Mouse (Mus musculus) hindbrain, embryonic 11.5 days (tissue): ENCODE data around the gene Elavl3. TPM values are rescaled to one million over a fixed set of nuclear protein-coding genes. Genes with fewer than 3 reads are reported as not detected.

Experiments
- ATAC-seq: fragments of 200-750 bp; cut with Nextera tagmentation; 2 replicates; pipeline ENCODE4 v1.8.0; 2017; ENCODE audit warnings: mild to moderate bottlenecking, moderate TSS enrichment, moderate library complexity; ENCODE audit not compliant: low FRiP score
- DNase-seq: peaks from one replicate; pipeline ENCODE4 v3.0.0-alpha.2; 2015; ENCODE audit warnings: low spot score
- H3K27ac ChIP-seq: fragments of 300-500 bp; sonication (generic); 2 replicates; pipeline ENCODE4 v1.5.1; 2014; ENCODE audit warnings: mild to moderate bottlenecking, low read depth, low read length
- H3K27me3 ChIP-seq: fragments of 300-500 bp; sonication (generic); 2 replicates; pipeline ENCODE4 v1.6.1; 2014; ENCODE audit warnings: mild to moderate bottlenecking, low read length, moderate library complexity, mixed read lengths; ENCODE audit not compliant: control insufficient read depth, insufficient read depth
- H3K36me3 ChIP-seq: fragments of 300-500 bp; sonication (generic); 2 replicates; pipeline ENCODE4 v1.6.1; 2014; ENCODE audit warnings: mild to moderate bottlenecking, low read length, moderate library complexity, mixed read lengths; ENCODE audit not compliant: control insufficient read depth, insufficient read depth
- H3K4me1 ChIP-seq: fragments of 300-500 bp; sonication (generic); replicated peaks from 2 replicates; pipeline ENCODE4 v1.6.1; 2014; ENCODE audit warnings: low read length, mixed read lengths; ENCODE audit not compliant: control insufficient read depth, insufficient read depth
- H3K4me2 ChIP-seq: fragments of 300-500 bp; sonication (generic); replicated peaks from 2 replicates; pipeline ENCODE4 v1.6.1; 2014; ENCODE audit warnings: mild to moderate bottlenecking, low read depth, low read length
- H3K4me3 ChIP-seq: fragments of 300-500 bp; sonication (generic); 2 replicates; pipeline ENCODE4 v1.5.1; 2014; ENCODE audit warnings: low read depth, low read length
- H3K9ac ChIP-seq: fragments of 300-500 bp; sonication (generic); 2 replicates; pipeline ENCODE4 v1.6.1; 2014; ENCODE audit warnings: low read depth, low read length
- H3K9me3 ChIP-seq: fragments of 300-500 bp; sonication (generic); 2 replicates; pipeline ENCODE4 v1.6.1; 2016; ENCODE audit warnings: low read length; ENCODE audit not compliant: control insufficient read depth
- WGBS: fragments of 180-500 bp; shearing (Covaris S2); extraction: QIAGEN DNeasy Blood & Tissue Kit; methylation state at CpG from one replicate; pipeline ENCODE4 v1.1.7; 2014; 5-methylcytosine and 5-hydroxymethylcytosine counted together
- polyA plus RNA-seq: library from polyadenylated mRNA; unstranded; fragments of >200 nt; fragmentation: Nextera tagmentation; extraction: Ambion mirVana; gene quantifications from 2 replicates; pipeline ENCODE4 v1.2.1, GENCODE M21; 2014

The Elavl3 gene
- polyA plus RNA-seq, 1 experiment from 2014 or later = 85.2 TPM

- no peak for DNase-seq
- Histone ChIP-seq H3K4me2 (no peak overlapping the region), H3K27me3 (no peaks in the 10 kb centered on the region), H3K9ac (no peak overlapping the region), H3K4me3 (no peak overlapping the region), H3K9me3 (no peaks in the 10 kb centered on the region), H3K27ac (no peak overlapping the region), H3K36me3 (peaks cover 10% of the 10 kb centered on the region), H3K4me1 (peaks cover 2% of the 10 kb centered on the region; the same call in 1 of the 2 replicates)
- ATAC-seq = no peak
- whole genome bisulfite sequencing = 75% methylated on average over 5 of the region's 5 CpGs
Measured at GRCm38 (mm10) chr9:22067195-22067594, 15.4 kb upstream of the Elavl3 start.

GRCm38 (mm10) chr9:22066433-22066832 lies 14.6 kb upstream of the Elavl3 start:
- peak; percentile 63 for DNase-seq
- H3K36me3 ChIP-seq = peaks cover 10% of the 10 kb centered on the region
- H3K4me1 ChIP-seq = peaks cover 2% of the 10 kb centered on the region; the same call in 1 of the 2 replicates
- H3K4me3 ChIP-seq = no peak overlapping the region
- no peak overlapping the region for H3K9ac ChIP-seq
- H3K27ac ChIP-seq = no peak overlapping the region
- H3K27me3 ChIP-seq = no peaks in the 10 kb centered on the region
- WGBS = 69% methylated on average over 3 of the region's 3 CpGs
- H3K4me2 ChIP-seq = no peak overlapping the region
- H3K9me3 ChIP-seq = no peaks in the 10 kb centered on the region
- ATAC-seq = no peak

GRCm38 (mm10) chr9:22065642-22066041 lies 13.8 kb upstream of the Elavl3 start:
- Histone ChIP-seq H3K9ac (no peak overlapping the region), H3K9me3 (no peaks in the 10 kb centered on the region), H3K36me3 (peaks cover 10% of the 10 kb centered on the region), H3K4me3 (no peak overlapping the region), H3K4me1 (peaks cover 2% of the 10 kb centered on the region; the same call in 1 of the 2 replicates), H3K27ac (no peak overlapping the region), H3K27me3 (no peaks in the 10 kb centered on the region), H3K4me2 (no peak overlapping the region)
- DNase-seq (no peak), ATAC-seq (no peak)
- 99% methylated on average over 11 of the region's 11 CpGs for WGBS

GRCm38 (mm10) chr9:22064341-22064740 lies 12.5 kb upstream of the Elavl3 start:
- Histone ChIP-seq H3K9me3 (no peaks in the 10 kb centered on the region), H3K36me3 (peaks cover 10% of the 10 kb centered on the region), H3K9ac (no peak overlapping the region), H3K4me1 (no peaks in the 10 kb centered on the region), H3K4me3 (no peak overlapping the region), H3K4me2 (no peak overlapping the region), H3K27ac (no peak overlapping the region), H3K27me3 (no peaks in the 10 kb centered on the region)
- ATAC-seq = no peak
- no peak for DNase-seq
- WGBS = 86% methylated on average over 3 of the region's 3 CpGs

GRCm38 (mm10) chr9:22061339-22061738 lies 9.5 kb upstream of the Elavl3 start:
- peaks cover 10% of the 10 kb centered on the region for H3K36me3 ChIP-seq
- H3K27ac ChIP-seq = no peak overlapping the region
- no peak overlapping the region for H3K4me2 ChIP-seq
- no peaks in the 10 kb centered on the region for H3K9me3 ChIP-seq
- H3K27me3 ChIP-seq = no peaks in the 10 kb centered on the region
- no peak overlapping the region for H3K9ac ChIP-seq
- ATAC-seq (no peak), DNase-seq (no peak)
- 83% methylated on average over 2 of the region's 2 CpGs for WGBS
- H3K4me1 ChIP-seq = no peaks in the 10 kb centered on the region
- H3K4me3 ChIP-seq = no peak overlapping the region

- Histone ChIP-seq H3K4me1 (peaks cover 3% of the 10 kb centered on the region; the same call in 1 of the 2 replicates), H3K4me2 (no peak overlapping the region), H3K4me3 (no peak overlapping the region), H3K27me3 (peaks cover 2% of the 10 kb centered on the region; the same call in 1 of the 2 replicates), H3K9ac (no peak overlapping the region), H3K27ac (no peak overlapping the region), H3K9me3 (no peaks in the 10 kb centered on the region), H3K36me3 (no peaks in the 10 kb centered on the region)
- no peak for DNase-seq
- no peak for ATAC-seq
- 93% methylated on average over 9 of the region's 9 CpGs for WGBS
Measured at GRCm38 (mm10) chr9:22058011-22058424, 6.2 kb upstream of the Elavl3 start.

GRCm38 (mm10) chr9:22057031-22057517 lies 5.3 kb upstream of the Elavl3 start:
- no peaks in the 10 kb centered on the region for H3K36me3 ChIP-seq
- no peak for ATAC-seq
- peaks cover 2% of the 10 kb centered on the region; the same call in 1 of the 2 replicates for H3K27me3 ChIP-seq
- no peaks in the 10 kb centered on the region for H3K9me3 ChIP-seq
- WGBS = 95% methylated on average over 9 of the region's 9 CpGs
- no peak overlapping the region for H3K27ac ChIP-seq
- no peak for DNase-seq
- peaks cover 3% of the 10 kb centered on the region; the same call in 1 of the 2 replicates for H3K4me1 ChIP-seq
- no peak overlapping the region for H3K4me2 ChIP-seq
- H3K4me3 ChIP-seq = no peak overlapping the region
- H3K9ac ChIP-seq = no peak overlapping the region

GRCm38 (mm10) chr9:22056303-22056910 lies 4.6 kb upstream of the Elavl3 start:
- Histone ChIP-seq H3K9me3 (no peaks in the 10 kb centered on the region), H3K4me1 (peaks cover 3% of the 10 kb centered on the region; the same call in 1 of the 2 replicates), H3K9ac (no peak overlapping the region), H3K27ac (no peak overlapping the region), H3K4me2 (no peak overlapping the region), H3K36me3 (no peaks in the 10 kb centered on the region), H3K27me3 (peaks cover 7% of the 10 kb centered on the region; the same call in 1 of the 2 replicates), H3K4me3 (no peak overlapping the region)
- WGBS = 78% methylated on average over 9 of the region's 9 CpGs
- ATAC-seq = no peak
- DNase-seq = no peak

GRCm38 (mm10) chr9:22055713-22056112 lies 3.9 kb upstream of the Elavl3 start:
- no peaks in the 10 kb centered on the region for H3K9me3 ChIP-seq
- WGBS = 40% methylated on average over 29 of the region's 29 CpGs
- no peaks in the 10 kb centered on the region for H3K36me3 ChIP-seq
- no peak overlapping the region for H3K4me3 ChIP-seq
- no peak for ATAC-seq
- no peak overlapping the region for H3K27ac ChIP-seq
- no peak for DNase-seq
- H3K9ac ChIP-seq = no peak overlapping the region
- H3K27me3 ChIP-seq = peaks cover 8% of the 10 kb centered on the region; the same call in 1 of the 2 replicates
- H3K4me1 ChIP-seq = peaks cover 3% of the 10 kb centered on the region; the same call in 1 of the 2 replicates
- no peak overlapping the region for H3K4me2 ChIP-seq
